Mouse (Mus musculus) gastrocnemius, postnatal 4 days (tissue): Measurements from ENCODE around the gene Sobp. TPM values are rescaled to one million over a fixed set of nuclear protein-coding genes. Genes with fewer than 3 reads are reported as not detected.

Source experiments
- DNase-seq, 2 experiments: peaks; one replicate each; pipeline ENCODE4 v3.0.0; 2021 to 2022; ENCODE audit warnings: low spot score in 2 of 2, mixed read lengths in 2 of 2
- long read RNA-seq, 2 experiments: library from polyadenylated mRNA; stranded (forward); transcript quantifications; one replicate each; pipeline ENCODE4 v2.0.0; 2021
- total RNA-seq, 2 experiments: library from RNA; stranded (reverse); gene quantifications; 2 replicates each; pipeline ENCODE4 v1.2.3; 2021

Gene Sobp
- total RNA-seq, result 10 to 100 TPM; 21.5 to 25.4 TPM
- long read RNA-seq, experiment 1, full-length matches to known transcripts, result 3 of 8 reads
- long read RNA-seq, experiment 1, partial matches to known transcripts, result 2 of 8 reads
- long read RNA-seq, experiment 1, other reads (novel, unspliced or antisense), result 3 of 8 reads
- long read RNA-seq, experiment 2, partial matches to known transcripts, result 4 of 13 reads
- long read RNA-seq, experiment 2, other reads (novel, unspliced or antisense), result 6 of 13 reads

- peak; percentile 53 to 74 for DNase-seq
These were observed at the start of gene Sobp, which contains the start of gene 9030612E09Rik for GRCm38 (mm10) chr10:43174326-43175155. Gene Sobp, minus strand, starts transcription at chr10:43174530. Gene 9030612E09Rik, plus strand, starts transcription at chr10:43174704.

- DNase-seq, result no peak
These were observed 49.1 kb upstream of the Sobp start for GRCm38 (mm10) chr10:43223391-43223790.

- DNase-seq, result peak; percentile 17 to 20
These were observed 47.3 kb upstream of the Sobp start for GRCm38 (mm10) chr10:43221659-43222058.

GRCm38 (mm10) chr10:43220910-43221625 is 46.7 kb upstream of the Sobp start, which contains the start of gene Pdss2:
Gene Pdss2, plus strand, starts transcription at chr10:43221486.
- peak; percentile 77 to 93 for DNase-seq

GRCm38 (mm10) chr10:43220479-43220878 is 46.1 kb upstream of the Sobp start:
- DNase-seq, result no peak

GRCm38 (mm10) chr10:43217361-43217900 is 43.1 kb upstream of the Sobp start:
- no peak for DNase-seq

- peak in 1 of 2 experiments; percentile 26 for DNase-seq
These were observed 37.5 kb upstream of the Sobp start for GRCm38 (mm10) chr10:43211866-43212265.

- no peak for DNase-seq
These were observed 29.5 kb upstream of the Sobp start for GRCm38 (mm10) chr10:43203865-43204264.

GRCm38 (mm10) chr10:43200206-43200605 is 25.9 kb upstream of the Sobp start:
- DNase-seq, result no peak

- DNase-seq, result no peak
These were observed 6.1 kb upstream of the Sobp start for GRCm38 (mm10) chr10:43180313-43180912.

- no peak for DNase-seq
These were observed 849 bp upstream of the Sobp start for GRCm38 (mm10) chr10:43175156-43175601.

- peak in 1 of 2 experiments; percentile 32 for DNase-seq
These were observed 453 bp downstream of the Sobp start for GRCm38 (mm10) chr10:43173828-43174325.

- DNase-seq, result peak; percentile 75 to 85
These were observed 1.0 kb downstream of the Sobp start for GRCm38 (mm10) chr10:43173141-43173827.

GRCm38 (mm10) chr10:43172554-43172953 is 1.8 kb downstream of the Sobp start:
- DNase-seq, result no peak

- no peak for DNase-seq
These were observed 2.3 kb downstream of the Sobp start for GRCm38 (mm10) chr10:43172066-43172465.

GRCm38 (mm10) chr10:43171106-43171505 is 3.2 kb downstream of the Sobp start:
- DNase-seq, result no peak

GRCm38 (mm10) chr10:43168847-43169246 is 5.5 kb downstream of the Sobp start:
- no peak for DNase-seq

- DNase-seq, result no peak
These were observed 7.5 kb downstream of the Sobp start for GRCm38 (mm10) chr10:43166817-43167216.

- no peak for DNase-seq
These were observed 8.2 kb downstream of the Sobp start for GRCm38 (mm10) chr10:43166146-43166545.

GRCm38 (mm10) chr10:43164406-43164805 is 9.9 kb downstream of the Sobp start:
- no peak for DNase-seq
